Mouse (Mus musculus): Measurements from ENCODE around the gene Ssna1. TPM values are rescaled to one million over a fixed set of nuclear protein-coding genes. Genes with fewer than 3 reads are reported as not detected.

Gene Ssna1
- polyA plus RNA-seq, 1 experiment from 2014 or later: 173 TPM

DNA sequence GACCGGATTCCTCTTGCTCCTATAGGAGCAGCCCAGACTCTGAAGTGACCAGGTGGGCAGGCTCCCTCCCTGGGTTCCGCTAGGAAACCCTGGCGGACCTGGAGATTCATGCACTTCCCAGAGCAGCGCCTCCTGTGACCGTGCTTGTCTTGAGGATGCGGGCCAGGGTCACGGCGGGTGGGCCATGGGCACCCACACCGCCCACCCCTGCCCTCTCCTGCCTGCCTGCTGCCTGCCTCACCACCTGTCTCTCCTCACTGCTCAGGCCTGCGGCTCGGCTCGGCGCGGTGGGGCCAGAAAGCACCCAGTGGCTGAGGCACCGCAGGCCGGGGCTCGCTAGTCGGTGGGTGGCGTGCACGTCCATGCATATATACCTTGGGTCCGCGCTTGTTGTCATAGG is 38.7 kb upstream of the Ssna1 start:
- Histone ChIP-seq H3K4me2 (replicated peaks; ENCODE audit: low read depth, low read length) (no peak overlapping the region), H3K27me3 (replicated peaks; ENCODE audit: insufficient read depth, low read length) (peaks cover 12% of the 10 kb centered on the region)
- WGBS: 3% methylated on average over 22 of the region's 22 CpGs

GRCm38 (mm10) chr2:25310180-25310579 is 37.9 kb upstream of the Ssna1 start:
- WGBS: 50% methylated on average over 10 of the region's 10 CpGs
- H3K9me3 ChIP-seq (ENCODE audit: low read length): no peaks in the 10 kb centered on the region
- no peak overlapping the region for H3K9ac ChIP-seq (replicated peaks; ENCODE audit: low read depth)
- no peak for TF ChIP-seq EP300 (IDR thresholded peaks at IDR 0.05)
- TF ChIP-seq CTCF (IDR thresholded peaks at IDR 0.05): no peak
- H3K27me3 ChIP-seq (replicated peaks; ENCODE audit: insufficient read depth, low read length): peaks cover 18% of the 10 kb centered on the region
- no peak for ATAC-seq
- no peak overlapping the region for H3K4me2 ChIP-seq (replicated peaks; ENCODE audit: low read depth, low read length)
- no peak overlapping the region for H3K27ac ChIP-seq (ENCODE audit: low read length)
- H3K4me3 ChIP-seq (ENCODE audit: low read depth, low read length): no peak overlapping the region
- DNase-seq (ENCODE audit: low spot score): no peak
- H3K4me1 ChIP-seq (ENCODE audit: insufficient read depth, low read depth, low read length): no peaks in the 10 kb centered on the region
- no peaks in the 10 kb centered on the region for H3K36me3 ChIP-seq (ENCODE audit: insufficient read depth, low read length)

More for the DNA sequence above, 38.7 kb upstream of the Ssna1 start:
- Histone ChIP-seq H3K4me3 (ENCODE audit: low read depth, low read length) (no peak overlapping the region), H3K27ac (ENCODE audit: low read length) (no peak overlapping the region), H3K9me3 (ENCODE audit: low read length) (no peaks in the 10 kb centered on the region), H3K9ac (replicated peaks; ENCODE audit: low read depth) (no peak overlapping the region), H3K36me3 (ENCODE audit: insufficient read depth, low read length) (no peaks in the 10 kb centered on the region), H3K4me1 (ENCODE audit: insufficient read depth, low read depth, low read length) (no peaks in the 10 kb centered on the region)
- no peak for ATAC-seq
- TF ChIP-seq CTCF (IDR thresholded peaks at IDR 0.05) (no peak), EP300 (IDR thresholded peaks at IDR 0.05) (no peak)
- no peak for DNase-seq (ENCODE audit: low spot score)

DNA sequence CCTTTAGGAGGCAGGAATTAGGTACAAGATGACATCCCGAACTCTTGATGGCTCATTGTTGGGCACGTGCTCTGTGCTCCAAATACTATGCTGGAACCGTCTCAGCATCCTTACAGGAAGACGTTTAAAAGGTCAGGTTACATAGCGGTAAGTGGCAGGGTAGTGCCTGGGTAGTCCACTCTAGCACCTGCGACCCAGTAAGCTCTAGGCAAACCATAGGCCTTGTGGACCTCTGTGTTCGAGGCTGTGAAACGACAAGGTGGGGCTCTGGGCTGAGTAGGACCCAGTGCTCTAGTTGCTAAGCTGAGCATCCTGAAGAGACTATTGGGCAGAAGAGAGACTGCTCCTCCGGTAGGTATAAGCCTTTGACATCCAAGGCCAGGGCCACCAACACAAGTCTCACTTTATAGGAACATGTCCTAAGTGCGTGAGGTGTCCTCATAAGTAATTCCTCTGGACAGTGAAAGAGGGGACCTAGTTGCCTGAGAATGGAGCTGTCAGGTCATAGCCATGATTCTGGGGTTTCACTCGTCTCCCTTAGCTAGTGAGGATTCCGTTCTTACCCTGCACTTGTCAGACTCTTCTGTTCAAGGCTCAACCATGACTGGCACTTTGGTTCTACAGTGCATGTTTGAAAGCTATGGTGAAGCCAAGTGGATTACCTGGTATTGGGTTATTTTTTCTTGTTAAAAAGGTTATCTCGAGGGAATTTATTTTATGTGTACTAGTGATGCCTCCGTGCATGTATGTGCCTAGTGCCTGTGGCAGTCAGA is 33.5 kb upstream of the Ssna1 start:
- H3K9me3 ChIP-seq (ENCODE audit: low read length): no peaks in the 10 kb centered on the region
- ATAC-seq (no peak), DNase-seq (ENCODE audit: low spot score) (no peak)
- H3K4me3 ChIP-seq (ENCODE audit: low read depth, low read length): no peak overlapping the region
- H3K36me3 ChIP-seq (ENCODE audit: insufficient read depth, low read length): no peaks in the 10 kb centered on the region
- no peak overlapping the region for H3K27ac ChIP-seq (ENCODE audit: low read length)
- no peaks in the 10 kb centered on the region for H3K4me1 ChIP-seq (ENCODE audit: insufficient read depth, low read depth, low read length)
- no peak for TF ChIP-seq CTCF (IDR thresholded peaks at IDR 0.05)
- 0 out of 2 replicates have a peak overlapping the region, but pooled peaks have one; percentile 60 for H3K4me2 ChIP-seq (replicated peaks; ENCODE audit: low read depth, low read length)
- H3K27me3 ChIP-seq (replicated peaks; ENCODE audit: insufficient read depth, low read length): peaks cover 15% of the 10 kb centered on the region; the same call in 1 of the 2 replicates
- 49% methylated on average over 14 of the region's 14 CpGs for WGBS
- no peak overlapping the region for H3K9ac ChIP-seq (replicated peaks; ENCODE audit: low read depth)

DNA sequence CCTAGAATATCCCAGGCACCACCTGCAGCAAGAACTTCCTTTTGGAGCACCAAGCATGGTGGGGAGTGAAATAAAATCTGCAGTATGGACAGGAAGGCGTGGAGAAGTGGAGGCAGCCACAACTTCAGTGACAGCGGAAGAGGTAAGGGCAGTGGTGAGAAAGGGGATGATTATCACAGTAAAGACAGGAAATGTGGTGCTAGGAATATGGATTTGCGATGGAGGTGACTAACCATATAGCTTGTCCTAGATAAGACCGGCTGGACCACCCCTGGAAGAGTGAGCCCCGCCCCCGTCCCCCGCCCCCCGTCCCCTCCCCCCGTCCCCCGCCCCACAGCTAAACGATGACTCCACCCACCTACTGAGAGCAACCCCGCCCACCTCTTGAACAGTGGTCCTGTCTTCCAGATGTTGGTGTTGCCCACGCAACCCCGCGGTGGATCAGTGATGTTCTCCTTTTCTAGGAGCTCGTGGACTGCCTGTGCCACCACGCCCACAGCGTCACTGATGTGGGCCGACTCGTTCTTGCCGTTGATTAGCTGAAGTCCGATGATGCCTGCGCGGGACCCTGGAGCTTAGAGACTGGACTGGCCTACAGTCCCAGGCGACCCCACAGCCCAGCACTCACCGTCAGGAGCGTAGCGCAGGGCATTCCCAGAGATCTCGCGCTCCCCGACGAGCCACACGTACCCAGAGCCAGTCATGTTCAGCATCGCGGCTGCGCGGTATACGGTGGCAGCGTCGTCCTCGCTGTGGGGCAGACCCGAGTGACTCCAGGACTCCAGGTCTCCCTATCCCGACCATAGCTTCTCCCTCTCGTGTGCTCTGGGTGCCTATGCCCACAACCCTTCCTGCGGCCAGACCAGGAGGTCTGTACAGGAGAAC is 32.7 kb upstream of the Ssna1 start:
- TF ChIP-seq EP300 (IDR thresholded peaks at IDR 0.05) (no peak), CTCF (IDR thresholded peaks at IDR 0.05) (no peak)
- Histone ChIP-seq H3K27ac (ENCODE audit: low read length) (no peak overlapping the region), H3K9ac (replicated peaks; ENCODE audit: low read depth) (no peak overlapping the region), H3K4me1 (ENCODE audit: insufficient read depth, low read depth, low read length) (no peaks in the 10 kb centered on the region), H3K27me3 (replicated peaks; ENCODE audit: insufficient read depth, low read length) (peaks cover 9% of the 10 kb centered on the region; the same call in 1 of the 2 replicates), H3K9me3 (ENCODE audit: low read length) (no peaks in the 10 kb centered on the region), H3K36me3 (ENCODE audit: insufficient read depth, low read length) (no peaks in the 10 kb centered on the region), H3K4me2 (replicated peaks; ENCODE audit: low read depth, low read length) (peak overlapping the region; percentile 60), H3K4me3 (ENCODE audit: low read depth, low read length) (peak overlapping the region; percentile 34; the same call in 1 of the 2 replicates)
- 2% methylated on average over 43 of the region's 45 CpGs for WGBS
- ATAC-seq (peak; percentile 14), DNase-seq (ENCODE audit: low spot score) (no peak)

GRCm38 (mm10) chr2:25303931-25304656 is 31.9 kb upstream of the Ssna1 start:
- no peaks in the 10 kb centered on the region for H3K4me1 ChIP-seq (ENCODE audit: insufficient read depth, low read depth, low read length)
- H3K4me2 ChIP-seq (replicated peaks; ENCODE audit: low read depth, low read length): no peak overlapping the region
- H3K4me3 ChIP-seq (ENCODE audit: low read depth, low read length): no peak overlapping the region
- ATAC-seq (no peak), DNase-seq (ENCODE audit: low spot score) (no peak)
- no peak overlapping the region for H3K9ac ChIP-seq (replicated peaks; ENCODE audit: low read depth)
- H3K27me3 ChIP-seq (replicated peaks; ENCODE audit: insufficient read depth, low read length): peaks cover 9% of the 10 kb centered on the region; the same call in 1 of the 2 replicates
- no peak overlapping the region for H3K27ac ChIP-seq (ENCODE audit: low read length)
- no peaks in the 10 kb centered on the region for H3K36me3 ChIP-seq (ENCODE audit: insufficient read depth, low read length)
- no peaks in the 10 kb centered on the region for H3K9me3 ChIP-seq (ENCODE audit: low read length)
- 65% methylated on average over 7 of the region's 7 CpGs for WGBS
- no peak for TF ChIP-seq EP300 (IDR thresholded peaks at IDR 0.05)
- TF ChIP-seq CTCF (IDR thresholded peaks at IDR 0.05): no peak

GRCm38 (mm10) chr2:25303452-25303851 is 31.2 kb upstream of the Ssna1 start:
- DNase-seq (ENCODE audit: low spot score) (no peak), ATAC-seq (no peak)
- H3K4me1 ChIP-seq (ENCODE audit: insufficient read depth, low read depth, low read length): no peaks in the 10 kb centered on the region
- no peak overlapping the region for H3K27ac ChIP-seq (ENCODE audit: low read length)
- no peaks in the 10 kb centered on the region for H3K9me3 ChIP-seq (ENCODE audit: low read length)
- WGBS: 79% methylated on average over 3 of the region's 3 CpGs
- no peak overlapping the region for H3K4me2 ChIP-seq (replicated peaks; ENCODE audit: low read depth, low read length)
- TF ChIP-seq EP300 (IDR thresholded peaks at IDR 0.05) (no peak), CTCF (IDR thresholded peaks at IDR 0.05) (no peak)
- H3K9ac ChIP-seq (replicated peaks; ENCODE audit: low read depth): no peak overlapping the region
- H3K4me3 ChIP-seq (ENCODE audit: low read depth, low read length): no peak overlapping the region
- peaks cover 9% of the 10 kb centered on the region; the same call in 1 of the 2 replicates for H3K27me3 ChIP-seq (replicated peaks; ENCODE audit: insufficient read depth, low read length)
- no peaks in the 10 kb centered on the region for H3K36me3 ChIP-seq (ENCODE audit: insufficient read depth, low read length)
